Mouse (Mus musculus) ES-E14 (cell line): ENCODE results near the gene Carnmt1.

Source experiments
- CHD2 ChIP-seq: IDR thresholded peaks from 2 replicates; pipeline ENCODE4 v1.6.1; 2014; ENCODE audit warnings: mild to moderate bottlenecking, low read depth, low read length, inconsistent platforms
- MAFK ChIP-seq: IDR thresholded peaks from 2 replicates; pipeline ENCODE4 v1.6.1; 2014; ENCODE audit warnings: mild to moderate bottlenecking, low read depth, low read length, inconsistent platforms; ENCODE audit not compliant: insufficient read depth

DNA sequence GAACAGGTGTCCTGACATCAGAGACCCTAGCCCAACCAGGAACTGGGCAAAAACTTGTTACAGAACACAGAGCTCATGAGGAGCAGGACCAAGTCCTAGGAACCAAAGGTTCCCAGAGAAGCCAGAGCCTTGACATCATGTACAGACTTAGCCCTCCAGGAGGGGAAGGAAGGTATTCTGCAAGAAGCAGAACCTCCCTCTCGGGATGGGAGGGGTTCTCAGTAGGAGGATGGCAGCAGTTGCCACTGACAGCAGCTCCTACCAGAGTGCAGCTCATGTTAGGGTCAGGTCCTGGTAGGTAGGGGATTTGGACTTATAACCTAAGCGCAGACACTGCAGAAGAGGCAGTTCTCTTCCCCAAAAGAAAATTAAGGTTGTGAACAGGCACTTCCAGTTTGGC, 46.7 kb upstream of the Carnmt1 start:
- TF ChIP-seq MAFK (no peak), CHD2 (no peak)
